Mouse (Mus musculus): ENCODE data around the gene Grk6.
"Not testable (repeated sequence)": the region's sequence is repeated elsewhere in the genome, so short reads cannot be mapped to it uniquely, and the experiment has no call there.

The Grk6 gene

DNA sequence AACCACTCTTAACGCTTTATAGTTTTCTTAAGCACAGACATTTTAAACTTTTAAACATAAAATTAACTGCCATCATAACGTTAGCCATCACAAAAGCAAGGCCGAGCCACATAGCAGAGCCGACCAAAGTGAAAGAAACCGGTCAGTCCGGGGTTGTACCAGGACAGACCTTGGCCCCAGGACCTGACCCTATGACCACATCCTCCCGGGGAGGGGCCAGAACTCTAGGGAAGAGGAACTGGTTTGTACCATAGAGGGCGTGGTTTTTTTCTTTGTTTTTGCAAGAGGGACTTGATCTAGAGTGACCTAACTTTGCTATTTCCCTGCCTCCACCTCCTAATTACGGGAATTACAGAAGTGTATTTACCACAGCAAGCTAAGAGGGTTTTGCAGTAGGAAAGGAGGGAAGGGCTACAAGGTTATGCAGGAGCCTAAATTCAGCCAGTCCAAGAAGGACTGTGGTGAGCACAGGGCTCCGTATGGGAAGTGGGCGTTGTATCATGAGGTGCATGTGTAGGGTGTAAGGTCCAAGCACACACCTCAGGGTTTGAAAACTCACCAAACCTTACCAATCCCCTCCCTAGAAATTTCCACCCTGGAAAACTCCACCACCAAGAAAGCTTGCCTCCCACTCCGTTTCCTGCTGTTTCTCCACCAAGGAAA lies 15.5 kb upstream of the Grk6 start:
- DNase-seq = no peak

DNA sequence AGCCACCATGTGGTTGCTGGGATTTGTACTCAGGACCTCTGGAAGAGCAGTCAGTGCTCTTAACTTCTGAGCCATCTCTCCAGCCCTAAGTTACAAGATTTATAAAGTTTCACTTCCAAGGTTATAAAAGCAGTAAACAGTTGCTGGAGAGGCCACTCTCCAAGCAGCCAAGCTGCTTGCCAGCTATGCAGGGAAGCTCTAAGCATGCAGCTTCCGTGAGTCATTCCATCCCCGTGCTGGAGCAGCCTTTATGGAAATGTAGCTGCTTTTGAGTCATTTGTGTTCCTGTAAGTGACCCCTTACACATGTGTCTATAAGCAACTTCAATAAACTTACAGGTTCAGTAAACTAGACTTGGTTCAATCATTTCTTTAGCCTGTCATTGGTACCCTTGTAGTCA lies 14.3 kb upstream of the Grk6 start:
- no peak for DNase-seq

DNA sequence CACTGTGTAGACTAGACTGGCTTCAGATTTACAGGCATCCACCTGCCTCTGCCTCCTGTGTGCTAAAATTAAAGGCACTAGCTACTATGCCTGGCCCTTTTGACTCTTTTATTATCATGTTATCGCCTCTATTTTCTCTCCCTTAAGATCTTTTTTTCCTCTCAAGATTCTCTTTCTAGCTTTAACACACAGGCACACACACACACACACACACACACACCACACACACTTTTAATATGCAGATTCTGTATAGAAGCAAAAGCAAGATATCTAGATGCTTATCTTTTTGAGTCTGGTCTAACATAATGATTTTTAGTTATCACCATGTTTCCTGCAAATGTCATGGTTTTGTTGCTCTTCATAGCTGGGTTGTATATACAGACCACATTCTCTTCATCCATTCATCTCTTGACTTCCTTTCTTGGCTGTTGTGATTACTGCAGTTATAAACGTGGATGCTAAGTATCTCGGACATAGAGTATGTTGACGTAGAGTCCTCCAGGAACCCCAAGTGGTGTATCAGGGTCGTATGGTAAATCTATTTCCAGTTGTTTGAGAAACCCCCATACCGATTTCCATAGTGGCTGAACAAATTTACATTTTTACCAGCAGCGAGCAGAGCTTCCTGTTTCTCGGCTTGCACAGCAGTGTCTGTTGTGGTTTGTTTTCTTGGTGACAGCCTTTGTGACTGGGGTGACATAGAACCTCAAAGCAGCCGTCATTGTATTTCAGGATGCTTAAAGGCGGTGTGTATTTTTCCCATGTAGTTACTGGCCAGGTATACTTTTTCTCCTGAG lies 12.8 kb upstream of the Grk6 start:
- no peak for DNase-seq

DNA sequence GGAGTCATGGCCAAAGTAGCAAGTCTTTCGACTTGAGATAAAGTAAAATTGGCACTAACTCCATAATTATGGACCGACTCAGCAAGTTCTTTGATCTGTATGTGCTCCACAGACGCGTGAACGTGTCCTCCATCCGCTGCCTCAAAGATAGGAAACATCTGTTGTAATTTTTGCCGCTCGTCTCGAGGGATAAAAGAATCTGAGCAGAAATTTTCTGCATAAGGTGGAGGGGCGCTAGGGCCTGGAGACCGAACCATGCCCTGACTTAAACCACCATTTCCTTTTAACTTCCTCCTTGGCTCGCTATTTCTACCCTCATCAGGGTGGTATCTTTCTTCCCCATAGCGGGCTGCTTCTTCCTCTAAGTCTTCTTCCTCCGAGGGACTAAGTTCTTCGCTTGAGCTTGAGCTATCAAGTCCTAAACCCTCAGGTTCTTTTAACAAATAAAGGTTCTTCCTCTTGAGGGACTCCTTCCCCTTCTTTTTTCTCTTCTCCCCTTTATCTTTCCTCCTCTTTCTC lies 7.7 kb upstream of the Grk6 start:
- not testable (repeated sequence) for DNase-seq

DNA sequence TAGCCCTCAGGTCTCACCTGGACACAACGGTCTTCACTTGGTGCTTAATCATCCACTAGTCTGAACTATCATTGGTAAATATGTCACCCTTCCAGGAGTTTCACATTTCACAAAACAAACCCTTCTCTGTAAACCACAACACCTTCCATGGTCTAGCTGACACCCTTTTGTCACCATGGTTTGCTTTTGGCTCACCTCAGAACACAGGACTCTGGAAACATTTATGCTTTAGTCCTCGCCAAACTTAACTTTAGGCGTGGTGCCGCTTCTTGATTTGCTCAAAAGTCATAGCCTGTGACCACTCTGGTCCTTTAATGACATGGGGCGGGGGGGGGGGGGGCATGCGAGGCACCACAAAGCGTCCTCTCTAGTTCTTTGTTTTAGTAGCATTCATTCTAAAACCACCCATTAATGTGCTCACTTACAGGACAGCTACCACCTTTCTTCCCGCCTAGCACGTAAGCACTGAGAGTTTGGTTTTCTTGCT lies 1.0 kb upstream of the Grk6 start:
- no peak for DNase-seq

DNA sequence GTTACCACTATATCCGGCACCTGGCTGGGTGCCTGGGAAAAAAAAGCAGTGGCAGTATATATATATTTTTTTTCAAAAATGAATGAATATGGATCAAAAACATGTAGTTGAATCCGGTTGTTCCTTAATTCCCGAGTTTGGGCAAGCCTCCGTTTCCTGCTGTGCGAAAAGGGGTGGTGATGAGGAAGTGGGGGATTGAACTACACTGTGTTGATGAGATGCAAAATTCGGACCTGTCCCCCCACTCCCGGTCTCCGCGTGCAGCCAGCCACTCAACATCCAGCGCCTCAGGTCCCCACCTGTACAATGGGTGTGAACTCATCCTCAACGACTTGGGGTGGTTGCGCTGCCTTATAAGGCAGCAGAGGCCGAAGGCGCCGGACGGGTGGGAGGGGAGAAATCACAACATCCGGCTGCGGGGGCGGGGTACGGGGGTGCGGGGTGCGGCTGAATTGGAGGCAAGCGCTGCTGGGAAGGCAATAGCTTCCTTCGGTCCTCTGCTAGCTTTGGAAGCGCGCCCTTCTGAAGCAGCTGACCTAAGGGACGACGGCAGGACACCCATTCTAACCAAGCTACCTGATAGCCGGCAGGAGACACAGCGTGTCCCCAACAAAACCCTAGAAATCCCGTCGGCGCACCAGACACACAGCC lies 461 bp upstream of the Grk6 start:
- peak in 1 of 2 experiments; percentile 67 for DNase-seq

DNA sequence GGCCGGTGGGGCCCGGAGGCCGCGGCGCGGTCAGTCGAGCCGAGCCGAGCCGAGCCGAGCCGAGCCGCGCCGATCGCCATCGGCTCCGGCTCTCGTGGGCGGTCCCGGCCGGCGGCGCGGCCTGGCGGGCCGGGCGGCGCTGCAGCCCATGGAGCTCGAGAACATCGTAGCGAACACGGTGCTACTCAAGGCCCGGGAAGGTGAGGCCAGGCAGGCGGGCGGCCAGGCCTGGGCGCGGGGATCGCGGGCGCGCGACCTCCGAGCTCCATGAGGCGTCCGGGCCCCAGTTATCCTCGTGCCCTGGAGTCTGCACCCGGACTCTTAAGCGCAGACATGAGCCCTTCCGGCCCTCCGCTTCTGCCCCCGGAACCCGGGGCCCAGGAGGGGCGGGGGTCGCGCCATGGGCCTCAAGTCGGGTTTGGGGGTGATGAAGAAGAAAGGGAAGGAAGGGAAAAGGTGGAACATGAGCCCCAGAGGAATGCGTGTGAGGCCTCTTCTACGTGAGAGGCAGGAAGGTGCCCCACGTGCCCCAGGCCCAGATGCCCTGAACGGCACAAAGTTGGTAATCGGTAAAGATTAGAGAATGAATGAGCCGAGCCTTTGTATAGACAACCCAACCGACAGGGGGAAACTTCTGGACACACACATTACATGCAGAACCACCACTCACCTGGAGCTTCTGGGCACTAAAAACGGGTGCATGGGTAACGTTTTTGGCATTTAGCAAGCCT lies 654 bp downstream of the Grk6 start:
- DNase-seq = no peak

DNA sequence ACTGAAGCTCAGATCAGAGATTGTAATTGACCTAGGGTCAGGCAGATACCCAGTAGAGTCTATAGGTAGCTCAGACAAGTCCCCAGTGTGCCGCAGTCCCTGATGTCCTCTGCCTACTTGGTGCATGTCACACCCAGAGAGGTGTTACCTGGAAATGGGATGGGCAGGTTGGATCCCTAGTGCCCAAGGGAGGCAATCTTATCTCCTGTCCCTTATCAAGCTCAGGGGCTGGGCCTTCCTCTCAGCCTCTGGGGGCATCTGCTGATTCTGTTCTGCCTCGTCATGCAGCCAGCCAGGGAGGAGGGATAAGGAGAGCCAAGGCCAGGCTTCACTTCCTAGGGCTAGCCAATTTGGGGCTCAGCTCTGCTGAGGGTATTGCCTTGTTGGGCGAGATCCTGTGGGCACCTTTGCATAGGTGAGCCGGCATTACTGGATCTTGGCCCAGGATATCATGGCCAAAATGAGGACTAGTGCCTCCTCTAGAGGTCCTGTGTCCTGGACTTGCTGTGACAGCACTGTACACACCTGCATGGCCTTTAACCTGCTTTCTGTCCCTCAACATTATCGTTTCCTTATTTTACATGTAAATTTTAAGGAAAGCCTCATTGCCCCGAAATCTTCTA lies 1.7 kb downstream of the Grk6 start:
- DNase-seq = no peak

DNA sequence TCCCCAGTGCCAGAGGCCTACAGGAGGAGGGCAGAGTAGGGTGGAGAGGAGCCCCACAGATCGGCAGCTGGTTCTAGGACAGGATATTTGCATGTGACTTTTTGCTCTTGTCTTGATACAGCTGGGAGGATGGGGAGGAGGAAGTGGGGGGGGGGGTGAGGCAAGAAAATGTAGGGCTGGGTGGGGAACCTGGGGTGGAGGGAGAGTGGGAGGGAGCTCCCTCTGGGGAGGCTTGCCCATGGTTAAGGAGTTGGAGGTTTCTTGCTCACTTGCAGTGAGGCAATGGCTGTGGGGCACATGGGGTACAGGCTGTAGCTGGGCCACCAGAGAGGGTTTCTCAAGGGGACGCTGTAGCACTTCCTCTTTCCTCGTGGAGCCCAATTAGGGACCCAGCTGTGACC lies 2.7 kb downstream of the Grk6 start:
- no peak for DNase-seq

DNA sequence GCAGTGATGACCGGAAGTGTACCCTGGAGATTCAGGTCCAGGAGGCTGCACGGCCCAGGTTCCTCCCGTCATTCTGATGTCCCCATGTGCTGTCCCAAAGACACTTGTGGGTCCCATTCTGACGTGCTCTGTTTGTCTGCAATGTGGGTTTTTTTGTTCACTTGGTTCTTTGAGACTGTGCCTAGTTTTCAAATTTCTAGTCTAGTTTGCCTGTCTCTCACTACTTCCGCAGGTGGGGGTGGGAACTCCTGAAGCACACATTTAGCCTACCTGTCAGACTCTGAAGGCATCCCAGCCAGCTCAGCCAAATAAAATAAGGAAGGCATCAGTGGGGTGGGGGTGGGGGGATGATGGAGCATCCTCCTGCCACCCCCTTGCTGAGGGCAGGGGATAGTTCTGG lies 3.3 kb downstream of the Grk6 start:
- DNase-seq = no peak

DNA sequence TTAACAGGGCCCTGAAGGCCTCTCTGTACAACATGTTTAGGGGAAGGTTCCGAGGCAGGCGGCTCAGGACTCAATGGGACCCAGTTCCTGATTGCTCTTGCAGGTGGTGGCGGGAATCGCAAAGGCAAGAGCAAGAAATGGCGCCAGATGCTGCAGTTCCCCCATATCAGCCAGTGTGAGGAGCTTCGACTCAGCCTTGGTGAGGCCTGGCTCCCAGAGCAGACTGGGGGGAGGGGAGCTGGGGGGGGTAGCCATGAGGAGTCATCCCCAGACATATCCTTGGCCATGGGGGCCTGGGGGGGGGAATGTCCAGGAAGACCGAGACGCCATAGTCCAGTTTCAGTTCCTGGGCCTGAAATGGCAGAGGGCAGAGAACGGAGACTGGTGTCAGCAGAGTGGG lies 4.3 kb downstream of the Grk6 start:
- no peak for DNase-seq

DNA sequence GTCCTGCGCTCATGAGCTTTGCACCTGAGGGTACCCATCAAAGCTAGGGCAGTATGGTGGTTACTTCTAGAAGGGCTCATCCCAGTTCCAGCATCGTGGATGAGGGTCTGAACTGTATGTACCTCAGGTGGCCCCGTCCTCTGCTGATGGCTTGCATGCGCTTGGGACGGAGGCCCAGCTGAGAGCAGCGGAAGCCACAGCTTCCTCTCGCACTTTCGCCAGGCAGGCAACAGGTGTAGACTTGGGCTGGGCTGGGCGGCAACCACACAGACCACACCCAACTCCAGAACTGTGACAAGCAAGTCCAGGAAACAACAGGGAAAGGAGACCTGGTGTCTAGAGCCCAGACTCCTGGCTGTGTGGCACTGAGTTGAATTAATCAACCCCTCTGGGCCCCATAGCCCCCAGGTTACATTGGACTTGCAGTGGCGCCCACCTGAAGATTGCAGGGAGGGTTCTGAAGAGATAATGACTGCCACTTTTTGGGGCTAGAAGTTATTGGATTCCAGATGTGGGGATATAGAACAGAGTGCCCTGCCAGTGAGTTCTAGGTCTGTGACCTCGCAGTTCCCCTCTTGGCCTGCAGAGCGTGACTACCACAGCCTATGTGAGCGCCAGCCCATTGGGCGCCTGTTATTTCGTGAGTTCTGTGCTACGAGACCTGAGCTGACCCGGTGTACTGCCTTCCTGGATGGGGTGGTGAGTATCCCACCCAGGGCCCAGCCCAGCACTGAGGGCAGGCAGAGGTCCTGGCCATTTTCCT lies 5.0 kb downstream of the Grk6 start:
- no peak for DNase-seq

DNA sequence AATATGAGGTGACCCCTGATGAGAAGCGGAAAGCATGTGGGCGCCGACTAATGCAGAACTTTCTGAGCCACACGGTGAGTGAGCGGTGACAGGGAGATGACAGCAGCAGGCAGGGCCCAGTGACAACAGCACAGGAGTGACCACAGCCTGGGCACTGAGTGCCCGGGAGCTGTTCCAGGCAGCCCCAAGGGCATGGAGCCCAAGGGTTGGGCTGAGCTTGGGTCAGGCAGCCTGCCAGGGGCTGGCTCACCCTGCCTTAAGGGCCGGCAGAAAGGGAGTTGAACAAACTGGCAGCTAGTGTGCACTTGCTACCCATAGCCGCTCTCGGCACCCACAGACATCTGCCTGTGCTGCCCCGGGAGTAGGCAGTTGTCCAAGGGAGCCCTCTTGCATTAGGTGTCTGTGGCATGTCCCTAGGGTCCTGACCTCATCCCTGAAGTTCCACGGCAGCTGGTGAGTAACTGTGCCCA lies 5.7 kb downstream of the Grk6 start:
- peak; percentile 63 to 67 for DNase-seq

DNA sequence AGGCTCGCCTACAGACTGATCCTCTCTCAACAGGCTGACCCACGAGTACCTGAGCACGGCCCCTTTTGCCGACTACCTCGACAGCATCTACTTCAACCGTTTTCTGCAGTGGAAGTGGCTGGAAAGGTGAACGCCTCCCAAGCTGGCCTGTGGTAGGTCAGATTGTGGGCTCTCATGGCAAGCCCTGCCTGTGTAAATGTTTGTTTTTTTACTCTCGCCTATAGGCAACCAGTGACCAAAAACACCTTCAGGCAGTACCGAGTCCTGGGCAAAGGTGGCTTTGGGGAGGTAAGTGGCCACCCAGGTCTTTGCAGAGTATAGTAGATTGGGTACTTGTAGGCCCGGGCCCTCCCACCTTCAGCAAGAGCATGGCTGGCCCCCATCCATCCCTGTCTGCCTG lies 6.4 kb downstream of the Grk6 start:
- DNase-seq = peak in 1 of 2 experiments; percentile 22

DNA sequence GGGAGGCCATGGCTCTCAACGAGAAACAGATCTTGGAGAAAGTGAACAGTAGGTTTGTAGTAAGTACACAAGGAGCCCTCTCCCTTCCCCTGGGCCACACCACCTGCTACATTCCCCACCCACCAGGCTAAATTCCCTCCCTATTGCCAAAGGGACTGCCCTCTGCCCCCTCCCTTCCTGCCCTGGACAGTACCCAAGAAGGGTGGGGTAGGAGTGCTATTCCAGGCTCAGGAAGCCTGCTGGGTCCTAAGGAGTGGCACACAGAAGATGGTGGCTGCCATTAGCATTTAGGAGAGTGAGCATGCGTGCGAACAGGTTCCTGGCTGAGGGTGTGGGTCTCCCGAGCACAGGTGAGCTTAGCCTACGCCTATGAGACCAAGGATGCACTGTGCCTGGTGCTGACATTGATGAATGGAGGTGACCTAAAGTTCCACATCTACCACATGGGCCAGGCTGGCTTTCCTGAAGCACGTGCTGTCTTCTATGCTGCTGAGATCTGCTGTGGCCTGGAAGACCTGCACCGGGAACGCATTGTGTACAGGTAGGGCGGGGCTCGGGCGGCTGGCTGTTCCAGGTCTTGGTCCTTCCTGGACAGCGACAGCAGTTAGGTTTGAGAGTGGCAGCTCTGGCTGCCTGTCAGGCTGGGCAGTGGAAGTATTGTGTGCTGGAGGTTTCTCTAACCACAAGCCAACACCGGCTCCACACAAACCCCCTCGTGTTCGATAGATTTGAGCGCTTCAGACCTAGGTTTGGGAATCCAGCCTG lies 7.1 kb downstream of the Grk6 start:
- peak in 1 of 2 experiments; percentile 59 for DNase-seq

DNA sequence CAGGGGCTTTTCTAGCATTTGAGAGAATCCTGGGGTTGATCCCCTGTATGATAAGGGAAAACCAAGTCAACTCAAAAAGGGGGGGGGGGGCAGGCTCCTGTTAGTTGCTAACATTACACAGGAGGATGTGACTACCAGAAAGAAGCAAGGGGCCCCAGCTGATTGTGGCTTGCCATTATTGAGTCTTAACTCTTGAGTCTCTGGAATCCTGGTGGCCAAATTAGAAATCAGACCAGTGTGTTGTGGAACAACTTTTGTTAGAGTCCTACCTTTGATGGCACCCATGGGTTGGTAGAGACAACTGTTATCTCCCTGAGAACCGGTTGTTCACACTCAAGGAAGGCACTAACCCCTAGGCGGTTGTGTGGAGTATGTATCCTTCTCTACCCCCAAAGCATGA lies 18.1 kb downstream of the Grk6 start:
- DNase-seq = no peak

DNA sequence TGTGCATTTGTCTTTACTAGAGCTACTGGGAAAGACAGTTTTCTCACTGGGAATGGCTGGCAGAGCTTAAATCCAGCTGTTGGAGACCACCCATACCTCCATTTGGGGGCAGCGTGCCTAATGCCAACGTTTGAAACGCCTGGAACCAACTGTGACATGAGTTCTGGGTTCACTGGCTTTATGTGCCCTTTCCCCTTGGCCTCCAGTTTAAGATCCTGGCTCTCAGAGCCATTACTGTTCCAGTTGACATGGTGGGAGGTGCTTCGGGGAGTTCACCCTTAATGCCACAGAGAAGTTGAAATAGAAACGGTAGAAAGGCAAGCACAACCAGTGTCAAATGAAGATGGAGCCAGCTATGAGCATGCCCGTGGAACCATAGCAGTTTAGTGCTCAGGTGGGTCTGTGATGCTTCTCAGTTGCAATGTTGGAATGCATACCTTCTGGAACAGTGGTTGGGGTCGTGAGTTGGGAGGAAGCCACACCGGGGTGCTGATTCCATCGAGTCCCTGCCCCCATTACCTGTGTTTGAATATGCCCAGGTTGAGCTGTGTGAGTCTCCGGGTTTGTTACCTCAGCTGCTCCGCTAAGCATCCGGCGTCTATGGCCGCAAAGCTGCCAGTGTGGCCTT lies 18.6 kb downstream of the Grk6 start:
- no peak for DNase-seq

DNA sequence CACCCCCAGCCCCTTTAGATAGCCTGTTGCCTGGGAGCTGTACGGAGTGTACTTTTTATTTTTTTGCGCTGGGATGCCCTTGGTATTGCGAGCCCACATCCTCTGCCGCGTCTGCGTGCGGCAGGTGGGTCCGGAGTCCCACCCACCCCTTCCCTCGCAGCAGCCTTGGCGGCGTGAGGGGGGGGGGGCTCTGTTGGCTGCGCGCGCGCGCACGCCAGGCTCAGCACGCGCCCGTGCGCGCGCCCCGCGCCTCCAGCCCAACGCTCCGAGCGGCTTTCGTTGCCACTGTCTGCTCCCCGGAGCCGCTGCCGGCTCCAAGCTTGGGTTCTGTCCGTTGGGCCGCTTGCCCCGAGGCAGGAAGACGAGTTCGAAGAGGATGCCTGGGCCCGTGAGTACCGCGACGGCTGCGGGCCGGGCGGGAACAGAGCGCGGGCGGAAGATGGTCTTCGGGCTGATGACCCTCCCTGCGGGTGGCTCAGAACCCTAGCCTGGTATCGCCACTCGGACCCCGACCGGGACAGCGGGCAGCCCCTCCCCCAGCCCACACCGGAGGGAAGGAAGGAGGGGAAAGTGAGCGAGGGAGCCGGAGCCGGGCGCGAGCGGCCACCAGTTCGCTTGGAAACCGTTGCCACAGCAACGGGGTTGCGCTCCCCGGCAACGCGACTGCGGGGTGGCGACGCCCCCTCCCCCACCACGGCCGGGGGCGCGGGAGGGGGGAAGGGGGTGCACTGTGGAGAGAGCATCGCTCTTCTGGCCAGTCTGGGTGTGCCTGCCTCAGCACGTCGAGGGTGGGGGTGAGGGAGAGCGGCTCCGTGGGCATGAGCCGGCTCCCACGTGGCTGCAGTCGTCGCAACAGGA lies 19.4 kb downstream of the Grk6 start, which contains the start of gene Prr7:
Prr7 (plus strand) TSS at position 241 of the 858 bp plus-strand sequence.
- DNase-seq = peak; percentile 75 to 77

DNA sequence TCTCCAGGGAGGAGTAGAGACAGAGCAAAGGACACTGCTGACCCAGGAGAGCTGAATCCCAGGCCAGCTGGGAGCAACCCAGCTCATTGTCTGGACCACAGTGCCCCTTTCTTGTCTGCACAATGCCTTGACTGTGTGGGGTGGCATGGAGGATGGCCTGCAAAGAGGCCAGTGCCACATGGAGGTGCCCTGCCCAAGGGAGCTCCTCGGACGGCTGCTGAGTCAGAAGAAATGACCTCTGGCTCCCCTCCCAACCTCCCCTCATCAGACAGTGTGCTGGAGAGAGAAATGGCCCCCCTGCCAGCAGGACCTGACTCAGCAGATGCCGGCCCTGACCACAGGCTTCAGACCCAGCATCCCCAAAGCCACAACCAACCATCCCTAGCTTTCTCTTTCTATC lies 20.3 kb downstream of the Grk6 start:
- DNase-seq = no peak
